Mouse (Mus musculus) liver, embryonic 15.5 days (tissue): Measurements from ENCODE around the gene Szrd1. TPM values are rescaled to one million over a fixed set of nuclear protein-coding genes. Genes with fewer than 3 reads are reported as not detected.

Experiments used
- ATAC-seq: fragments of 200-750 bp; cut with Nextera tagmentation; 2 replicates; pipeline ENCODE4 v1.8.0; 2017; ENCODE audit warnings: moderate number of reproducible peaks, mild to moderate bottlenecking, moderate library complexity; ENCODE audit not compliant: insufficient read depth
- H3K27ac ChIP-seq: fragments of 300-500 bp; sonication (generic); replicated peaks from 2 replicates; pipeline ENCODE4 v1.5.1; 2015; ENCODE audit warnings: mild to moderate bottlenecking, inconsistent platforms
- H3K27me3 ChIP-seq: fragments of 300-500 bp; sonication (generic); 2 replicates; pipeline ENCODE4 v1.6.1; 2015; ENCODE audit warnings: mild to moderate bottlenecking, inconsistent platforms
- H3K36me3 ChIP-seq: fragments of 300-500 bp; sonication (generic); replicated peaks from 2 replicates; pipeline ENCODE4 v1.6.1; 2015; ENCODE audit warnings: moderate library complexity, mild to moderate bottlenecking, inconsistent platforms
- H3K4me1 ChIP-seq: fragments of 300-500 bp; sonication (generic); replicated peaks from 2 replicates; pipeline ENCODE4 v1.6.1; 2015; ENCODE audit warnings: inconsistent platforms
- H3K4me2 ChIP-seq: fragments of 300-500 bp; sonication (generic); 2 replicates; pipeline ENCODE4 v1.6.1; 2015; ENCODE audit warnings: moderate library complexity, mild to moderate bottlenecking, inconsistent platforms
- H3K4me3 ChIP-seq: fragments of 300-500 bp; sonication (generic); replicated peaks from 2 replicates; pipeline ENCODE4 v1.5.1; 2015; ENCODE audit warnings: mild to moderate bottlenecking, inconsistent platforms
- H3K9ac ChIP-seq: fragments of 300-500 bp; sonication (generic); 2 replicates; pipeline ENCODE4 v1.6.1; 2015; ENCODE audit warnings: moderate library complexity, mild to moderate bottlenecking, inconsistent platforms
- H3K9me3 ChIP-seq: fragments of 300-500 bp; sonication (generic); replicated peaks from 2 replicates; pipeline ENCODE4 v1.6.1; 2016; ENCODE audit warnings: inconsistent platforms
- WGBS: fragments of 180-500 bp; shearing (Covaris S2); methylation state at CpG from one replicate; pipeline ENCODE4 v1.1.7; 2015; ENCODE audit warnings: mixed read lengths; ENCODE audit not compliant: insufficient replicate concordance; 5-methylcytosine and 5-hydroxymethylcytosine counted together
- polyA plus RNA-seq: library from polyadenylated mRNA; unstranded; fragments of >200 nt; fragmentation: Nextera tagmentation; extraction: Ambion mirVana; gene quantifications from 2 replicates; pipeline ENCODE4 v1.2.1, GENCODE M21; 2015

Gene Szrd1
- polyA plus RNA-seq, 1 experiment from 2014 or later = 18.1 TPM

DNA sequence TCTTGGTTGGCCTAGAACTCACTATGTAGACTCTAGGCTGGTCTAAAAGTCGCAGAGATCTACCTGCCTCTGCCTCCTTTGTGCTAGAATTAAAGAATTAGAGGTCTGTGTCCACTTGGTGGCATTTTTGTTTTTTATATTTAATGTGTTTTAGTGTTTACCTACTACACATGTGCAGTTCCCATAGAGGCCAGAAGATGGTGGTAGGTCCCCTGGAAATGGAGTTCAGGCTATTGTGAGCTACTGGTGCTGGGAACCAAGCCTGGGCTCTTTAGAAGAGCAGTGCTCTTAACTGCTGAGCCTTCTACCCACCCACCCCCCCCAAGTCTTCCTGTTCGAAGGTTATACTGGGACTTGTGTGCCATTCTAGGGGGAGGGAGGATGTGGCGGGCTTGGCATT lies 27.6 kb upstream of the Szrd1 start:
- Histone ChIP-seq H3K4me2 (no peak overlapping the region), H3K4me1 (peaks cover 34% of the 10 kb centered on the region), H3K9me3 (no peaks in the 10 kb centered on the region), H3K9ac (no peak overlapping the region), H3K27me3 (no peaks in the 10 kb centered on the region), H3K4me3 (no peak overlapping the region), H3K36me3 (peaks cover 55% of the 10 kb centered on the region), H3K27ac (no peak overlapping the region)
- 84% methylated on average over 3 of the region's 3 CpGs for WGBS
- ATAC-seq = no peak

DNA sequence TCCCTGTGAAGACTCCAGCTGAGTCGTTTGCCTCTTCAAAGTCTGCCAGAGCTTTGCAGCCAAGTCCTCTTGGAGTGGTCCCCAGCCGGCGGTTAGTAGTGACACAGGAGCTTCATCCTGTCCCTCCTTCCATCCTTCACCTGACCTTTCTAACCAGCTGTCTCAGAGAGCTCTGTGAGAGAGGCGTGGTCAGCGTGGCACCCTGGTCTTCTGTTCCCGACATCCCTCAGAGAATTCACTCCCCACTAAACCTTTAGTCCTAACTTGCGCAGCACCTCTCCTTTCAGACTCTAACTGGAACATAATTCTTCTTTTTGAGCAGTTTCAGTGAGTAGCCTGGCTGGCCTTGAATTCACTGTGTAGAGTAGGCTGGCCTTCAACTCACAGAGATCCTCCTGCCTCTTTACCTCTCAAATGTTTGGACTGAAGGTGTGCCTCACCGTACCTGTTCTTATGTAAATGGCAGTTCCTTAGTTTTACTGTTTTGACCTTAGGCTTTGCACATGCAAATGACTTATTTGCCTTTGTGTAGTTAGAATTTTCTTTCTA lies 26.2 kb upstream of the Szrd1 start:
- peaks cover 42% of the 10 kb centered on the region for H3K36me3 ChIP-seq
- H3K4me1 ChIP-seq = peaks cover 47% of the 10 kb centered on the region
- H3K27ac ChIP-seq = 0 out of 2 replicates have a peak overlapping the region, but pooled peaks have one; percentile 4
- no peak overlapping the region for H3K4me2 ChIP-seq
- ATAC-seq = no peak
- WGBS = 77% methylated on average over 8 of the region's 8 CpGs
- H3K9me3 ChIP-seq = no peaks in the 10 kb centered on the region
- no peak overlapping the region for H3K4me3 ChIP-seq
- no peaks in the 10 kb centered on the region for H3K27me3 ChIP-seq
- H3K9ac ChIP-seq = no peak overlapping the region

DNA sequence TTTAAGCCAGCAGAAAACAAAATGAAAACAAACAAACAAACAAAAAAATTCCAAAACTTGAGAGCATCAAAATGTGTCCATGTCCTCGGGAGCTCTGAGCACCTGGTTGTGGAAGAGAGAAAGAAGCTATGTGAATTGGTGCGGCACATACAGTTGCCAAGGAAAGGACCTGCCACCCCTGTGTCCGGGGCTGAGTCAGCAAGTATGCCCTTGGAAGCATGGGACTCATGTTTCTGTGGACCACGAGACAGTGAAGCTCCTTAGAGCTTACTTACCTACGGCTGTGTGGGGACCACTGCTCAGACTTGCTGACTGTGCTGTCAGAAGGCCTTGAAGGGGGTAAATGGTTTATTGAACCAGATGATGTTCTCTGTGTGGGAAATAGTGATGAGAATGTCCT lies 24.2 kb upstream of the Szrd1 start:
- H3K4me1 ChIP-seq = peaks cover 68% of the 10 kb centered on the region
- WGBS = 84% methylated on average over 5 of the region's 5 CpGs
- peak overlapping the region; percentile 93; the same call in 1 of the 2 replicates for H3K27ac ChIP-seq

DNA sequence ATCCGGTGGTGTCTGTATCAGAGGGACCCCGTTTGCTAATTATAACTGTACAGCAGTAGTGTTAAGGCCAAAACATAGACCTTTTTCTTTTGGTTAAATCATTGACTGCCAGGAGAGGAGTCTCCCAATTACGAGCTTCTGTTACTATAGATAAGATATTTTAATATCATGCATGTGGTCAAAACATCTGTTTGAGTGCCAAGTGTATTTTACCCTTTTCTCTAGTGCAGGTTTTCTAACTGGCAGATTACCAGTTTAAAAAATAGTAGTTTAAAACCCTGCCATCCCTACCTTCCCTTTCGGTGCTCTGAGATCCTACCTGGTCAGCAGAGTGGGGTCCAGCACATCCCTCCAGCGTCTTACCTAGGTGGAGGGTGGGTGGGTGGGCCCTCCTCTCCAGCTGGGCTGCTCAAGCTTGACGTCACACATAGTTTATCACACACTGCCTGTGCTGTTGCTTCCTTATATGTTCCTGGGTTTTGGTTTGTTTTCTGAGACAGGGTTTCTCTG lies 22.2 kb upstream of the Szrd1 start:
- Histone ChIP-seq H3K4me2 (peak overlapping the region; percentile 60), H3K4me1 (peaks cover 88% of the 10 kb centered on the region), H3K9ac (peak overlapping the region; percentile 26), H3K27ac (peak overlapping the region; percentile 93), H3K4me3 (peak overlapping the region; percentile 25), H3K27me3 (no peaks in the 10 kb centered on the region), H3K36me3 (peaks cover 6% of the 10 kb centered on the region; the same call in 1 of the 2 replicates), H3K9me3 (no peaks in the 10 kb centered on the region)
- ATAC-seq = peak; percentile 91
- WGBS = 22% methylated on average over 6 of the region's 6 CpGs

More for the DNA sequence above, 24.2 kb upstream of the Szrd1 start:
- H3K27me3 ChIP-seq = no peaks in the 10 kb centered on the region
- H3K9me3 ChIP-seq = no peaks in the 10 kb centered on the region
- peaks cover 23% of the 10 kb centered on the region for H3K36me3 ChIP-seq
- H3K4me3 ChIP-seq = no peak overlapping the region
- ATAC-seq = no peak
- no peak overlapping the region for H3K9ac ChIP-seq
- no peak overlapping the region for H3K4me2 ChIP-seq

DNA sequence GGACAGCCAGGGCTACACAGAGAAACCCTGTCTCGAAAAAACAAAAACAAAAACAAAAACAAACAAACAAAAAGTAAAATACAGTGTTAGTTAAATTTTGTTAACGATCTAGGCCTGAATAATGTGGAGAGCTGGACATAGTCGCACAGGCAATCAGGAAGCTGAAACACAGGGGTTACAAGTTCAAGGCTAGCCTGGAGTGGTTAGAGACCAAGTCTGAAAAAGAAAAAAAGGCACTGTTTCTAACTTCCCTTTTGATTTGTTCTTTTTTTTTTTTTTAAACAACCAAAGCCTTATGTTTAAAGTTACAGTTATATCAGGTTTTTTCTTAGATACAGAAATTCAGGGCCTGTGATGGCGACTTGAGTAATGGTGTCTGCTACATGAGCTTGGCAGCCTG lies 20.6 kb upstream of the Szrd1 start:
- no peaks in the 10 kb centered on the region for H3K27me3 ChIP-seq
- H3K4me3 ChIP-seq = no peak overlapping the region
- WGBS = 77% methylated on average over 4 of the region's 4 CpGs
- H3K9ac ChIP-seq = no peak overlapping the region
- H3K36me3 ChIP-seq = peaks cover 6% of the 10 kb centered on the region; the same call in 1 of the 2 replicates
- no peak for ATAC-seq
- peak overlapping the region; percentile 60; the same call in 1 of the 2 replicates for H3K4me2 ChIP-seq
- no peaks in the 10 kb centered on the region for H3K9me3 ChIP-seq
- H3K27ac ChIP-seq = peak overlapping the region; percentile 93
- peaks cover 93% of the 10 kb centered on the region for H3K4me1 ChIP-seq

DNA sequence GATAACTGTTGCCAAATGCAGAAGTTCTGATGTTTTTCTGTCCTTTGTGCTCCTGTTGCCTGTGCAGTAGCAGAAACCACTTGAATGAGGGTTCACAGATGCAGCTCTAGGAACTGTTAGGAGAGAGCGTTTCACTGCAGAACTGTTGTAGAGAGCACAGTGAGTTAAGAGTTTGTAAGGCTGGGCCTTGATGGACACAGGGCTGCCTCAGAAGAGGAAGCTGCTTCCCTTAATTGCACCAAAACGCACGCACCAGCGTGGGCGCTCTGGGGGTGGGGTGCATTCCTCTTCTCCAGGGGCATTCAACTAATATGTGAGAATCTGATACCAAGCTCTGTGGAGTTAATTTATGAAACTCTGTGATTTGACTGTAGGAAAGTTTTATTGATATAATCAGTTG lies 20.1 kb upstream of the Szrd1 start:
- no peaks in the 10 kb centered on the region for H3K9me3 ChIP-seq
- H3K4me2 ChIP-seq = 0 out of 2 replicates have a peak overlapping the region, but pooled peaks have one; percentile 52
- peak overlapping the region; percentile 93 for H3K27ac ChIP-seq
- ATAC-seq = no peak
- peaks cover 4% of the 10 kb centered on the region; the same call in 1 of the 2 replicates for H3K36me3 ChIP-seq
- no peak overlapping the region for H3K4me3 ChIP-seq
- H3K9ac ChIP-seq = peak overlapping the region; percentile 45; the same call in 1 of the 2 replicates
- H3K27me3 ChIP-seq = no peaks in the 10 kb centered on the region
- 44% methylated on average over 5 of the region's 5 CpGs for WGBS
- peaks cover 96% of the 10 kb centered on the region for H3K4me1 ChIP-seq

DNA sequence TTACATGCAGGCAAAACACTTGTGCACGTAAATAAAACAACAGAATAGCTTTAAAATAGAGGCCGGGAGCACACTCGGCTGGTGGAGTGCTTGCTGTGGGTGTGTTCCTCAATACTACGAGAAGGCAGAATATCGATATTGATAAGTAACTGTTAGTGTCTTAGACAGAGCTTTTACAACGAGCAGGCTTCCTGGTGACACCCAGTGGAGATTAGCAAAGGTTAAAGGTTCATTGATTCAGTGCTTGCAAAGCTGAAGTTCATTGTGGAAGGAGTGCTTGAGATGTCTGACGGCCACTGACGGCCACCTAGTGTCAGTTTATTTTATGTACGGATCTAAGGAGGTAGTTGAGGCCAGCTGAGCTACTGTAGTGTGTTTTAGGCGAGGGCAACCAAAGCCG lies 19.5 kb upstream of the Szrd1 start:
- Histone ChIP-seq H3K27me3 (no peaks in the 10 kb centered on the region), H3K9me3 (no peaks in the 10 kb centered on the region), H3K4me3 (no peak overlapping the region), H3K36me3 (no peaks in the 10 kb centered on the region), H3K4me1 (peaks cover 95% of the 10 kb centered on the region), H3K9ac (peak overlapping the region; percentile 45), H3K4me2 (peak overlapping the region; percentile 52), H3K27ac (peak overlapping the region; percentile 93)
- WGBS = 16% methylated on average over 11 of the region's 11 CpGs
- ATAC-seq = no peak

DNA sequence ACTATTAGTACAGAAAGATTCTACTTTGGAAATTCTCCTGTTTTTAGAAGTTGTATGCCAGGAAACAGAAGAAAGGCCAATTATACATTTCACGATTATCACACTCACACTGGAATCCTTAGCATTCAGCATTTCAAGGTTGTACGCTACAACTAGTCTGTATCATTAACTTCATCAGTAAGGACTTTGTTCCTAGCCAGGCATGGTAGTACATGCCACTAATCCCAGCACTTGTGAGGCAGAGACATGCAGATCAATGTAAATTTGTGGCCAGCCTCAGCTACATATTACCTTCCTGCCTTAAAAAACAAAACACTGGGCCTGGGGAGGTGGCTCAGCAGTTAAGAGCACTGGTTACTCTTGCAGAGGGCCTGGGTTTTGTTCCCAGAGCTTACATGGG lies 19.0 kb upstream of the Szrd1 start:
- no peak overlapping the region for H3K4me3 ChIP-seq
- no peak for ATAC-seq

DNA sequence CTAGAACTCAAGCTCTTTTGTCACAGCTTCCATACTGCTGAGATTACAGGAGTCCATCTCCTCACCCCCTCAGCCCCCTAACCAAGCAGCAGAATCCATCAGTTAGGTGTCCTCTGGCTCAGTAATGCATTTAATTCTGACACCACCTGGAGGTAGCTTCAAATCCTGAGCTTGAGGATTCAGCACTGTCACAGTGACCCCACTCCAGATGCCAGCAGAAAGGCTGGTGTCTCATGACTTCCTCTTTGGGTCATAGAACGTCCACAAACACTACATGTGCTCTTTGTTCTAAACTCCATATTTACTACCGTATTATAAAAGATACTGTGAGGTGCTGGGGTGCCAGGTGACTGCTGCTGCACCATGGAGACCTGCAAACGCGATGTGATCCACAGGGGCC lies 17.9 kb upstream of the Szrd1 start:
- Histone ChIP-seq H3K9me3 (no peaks in the 10 kb centered on the region), H3K9ac (peak overlapping the region; percentile 9; the same call in 1 of the 2 replicates), H3K4me1 (peaks cover 90% of the 10 kb centered on the region), H3K36me3 (peaks cover 5% of the 10 kb centered on the region; the same call in 1 of the 2 replicates), H3K4me2 (no peak overlapping the region), H3K27ac (peak overlapping the region; percentile 93; the same call in 1 of the 2 replicates), H3K4me3 (no peak overlapping the region), H3K27me3 (no peaks in the 10 kb centered on the region)
- ATAC-seq = no peak
- WGBS = 68% methylated on average over 4 of the region's 4 CpGs

More for the DNA sequence above, 19.0 kb upstream of the Szrd1 start:
- H3K27me3 ChIP-seq = no peaks in the 10 kb centered on the region
- H3K4me1 ChIP-seq = peaks cover 96% of the 10 kb centered on the region
- no peaks in the 10 kb centered on the region for H3K9me3 ChIP-seq
- H3K4me2 ChIP-seq = peak overlapping the region; percentile 52
- WGBS = 71% methylated on average over 2 of the region's 2 CpGs
- H3K36me3 ChIP-seq = no peaks in the 10 kb centered on the region
- H3K9ac ChIP-seq = peak overlapping the region; percentile 45
- H3K27ac ChIP-seq = peak overlapping the region; percentile 93

DNA sequence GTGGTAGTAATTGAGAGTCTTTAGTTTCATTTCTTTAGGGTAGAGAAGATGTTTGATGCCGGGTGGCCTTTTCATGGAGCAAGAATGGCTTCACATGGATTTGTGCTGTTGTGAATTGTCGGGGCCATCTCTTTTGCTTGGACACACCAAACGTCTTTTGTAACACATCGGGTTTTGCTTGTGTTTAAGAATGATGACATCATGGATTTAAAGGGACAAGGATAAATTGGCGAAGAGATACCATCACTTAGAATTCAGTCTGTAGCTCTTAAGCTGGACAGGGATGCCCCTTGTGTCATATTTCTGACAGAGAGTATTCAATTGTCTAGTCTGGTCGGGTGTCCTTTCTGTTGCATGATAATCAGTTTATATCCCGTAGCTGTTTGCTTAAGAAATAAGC lies 9.5 kb upstream of the Szrd1 start:
- H3K27me3 ChIP-seq = no peaks in the 10 kb centered on the region
- H3K4me1 ChIP-seq = peaks cover 54% of the 10 kb centered on the region
- 24% methylated on average over 7 of the region's 7 CpGs for WGBS
- H3K4me2 ChIP-seq = peak overlapping the region; percentile 81
- no peaks in the 10 kb centered on the region for H3K9me3 ChIP-seq
- H3K4me3 ChIP-seq = peak overlapping the region; percentile 99
- H3K9ac ChIP-seq = peak overlapping the region; percentile 96
- ATAC-seq = no peak
- H3K27ac ChIP-seq = peak overlapping the region; percentile 91
- H3K36me3 ChIP-seq = peaks cover 5% of the 10 kb centered on the region; the same call in 1 of the 2 replicates

DNA sequence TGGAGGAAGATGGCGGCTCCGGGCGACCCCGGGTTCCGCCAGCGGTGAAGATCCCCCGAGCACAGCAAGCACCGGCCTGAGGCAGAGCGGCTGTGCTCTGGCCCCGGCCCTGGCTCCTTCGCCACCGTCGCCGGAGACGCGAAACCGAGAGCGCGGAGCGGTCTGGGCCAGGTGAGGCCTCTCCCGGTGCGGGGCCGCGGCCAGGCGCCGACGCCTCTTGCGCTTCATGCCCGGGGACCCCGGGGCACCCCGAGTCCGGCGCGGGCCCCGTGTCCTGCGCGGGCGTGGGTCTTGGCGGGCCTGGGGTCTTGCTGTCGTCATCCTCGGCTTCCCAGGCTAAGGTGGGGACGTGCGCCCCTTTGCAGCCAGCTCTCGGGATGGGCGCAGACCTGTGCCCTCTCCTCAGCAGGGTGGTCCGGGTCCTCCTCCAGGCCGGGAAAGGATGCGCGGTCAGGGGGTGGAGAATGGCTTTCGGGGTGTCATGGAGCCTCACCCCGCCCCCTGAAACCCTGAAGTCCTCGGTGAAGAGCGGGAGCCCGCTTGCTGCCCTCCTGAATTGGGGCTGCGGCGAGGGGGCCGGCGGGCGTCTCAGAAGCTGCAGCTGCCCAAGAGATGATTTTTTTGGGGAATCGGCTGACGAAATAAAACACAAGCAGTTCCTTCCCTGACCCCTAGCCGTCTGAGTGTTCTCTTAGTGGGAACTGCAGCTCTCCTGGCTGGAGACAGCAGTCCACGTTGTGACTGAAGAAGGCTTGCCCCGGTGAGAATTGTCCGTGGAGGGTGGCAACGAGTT lies 8.6 kb upstream of the Szrd1 start:
- Histone ChIP-seq H3K4me1 (peaks cover 48% of the 10 kb centered on the region), H3K4me2 (peak overlapping the region; percentile 81), H3K9ac (peak overlapping the region; percentile 96), H3K4me3 (peak overlapping the region; percentile 99), H3K36me3 (peaks cover 5% of the 10 kb centered on the region; the same call in 1 of the 2 replicates), H3K27ac (peak overlapping the region; percentile 91), H3K27me3 (no peaks in the 10 kb centered on the region), H3K9me3 (no peaks in the 10 kb centered on the region)
- WGBS = under 1% methylated on average over 66 of the region's 66 CpGs
- peak; percentile 76 for ATAC-seq
